Mouse (Mus musculus): ENCODE results near the gene Tmod2. TPM values are rescaled to one million over a fixed set of nuclear protein-coding genes. Genes with fewer than 3 reads are reported as not detected.
A peak's percentile ranks its signal among the peaks of the same experiment; 100 is the strongest.

Tmod2 gene
- polyA plus RNA-seq, 1 experiment from 2014 or later: 127 TPM

DNA sequence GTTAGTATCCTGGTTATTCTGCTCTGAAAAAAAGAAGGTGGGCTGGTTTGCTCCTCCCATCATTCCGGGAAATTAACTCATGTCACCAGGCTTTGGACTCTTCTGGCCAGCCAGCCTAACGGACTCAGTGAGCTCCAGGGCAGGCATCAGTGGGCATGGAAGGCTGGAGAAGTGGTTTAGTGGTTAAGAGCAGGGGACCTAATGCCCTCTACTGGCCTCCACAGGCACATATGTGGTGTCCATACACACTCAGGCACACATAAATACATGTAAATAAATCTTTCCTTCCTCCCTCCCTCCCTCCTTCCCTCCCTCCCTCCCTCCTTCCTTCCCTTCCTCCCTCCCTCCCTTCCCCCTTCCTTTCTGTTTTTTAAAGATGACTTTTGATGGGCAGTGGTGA is 47.9 kb downstream of the Tmod2 start:
- H3K4me2 ChIP-seq (ENCODE audit: low read length): no peak overlapping the region
- no peaks in the 10 kb centered on the region for H3K27me3 ChIP-seq (replicated peaks; ENCODE audit: control insufficient read depth, insufficient read depth, low read length)
- H3K9ac ChIP-seq (ENCODE audit: low read length): no peak overlapping the region
- no peak overlapping the region for H3K27ac ChIP-seq (ENCODE audit: low read depth, low read length)
- WGBS: 50% methylated on average over 2 of the region's 2 CpGs
- ATAC-seq: no peak
- no peak for DNase-seq (ENCODE audit: low spot score)
- H3K4me3 ChIP-seq (ENCODE audit: low read depth, low read length): no peak overlapping the region
- H3K4me1 ChIP-seq (ENCODE audit: control insufficient read depth, insufficient read depth, low read length): no peaks in the 10 kb centered on the region; the same call in 1 of the 2 replicates
- H3K9me3 ChIP-seq (replicated peaks; ENCODE audit: control insufficient read depth, low read length): no peaks in the 10 kb centered on the region
- H3K36me3 ChIP-seq (ENCODE audit: control insufficient read depth, insufficient read depth, low read length): no peaks in the 10 kb centered on the region

DNA sequence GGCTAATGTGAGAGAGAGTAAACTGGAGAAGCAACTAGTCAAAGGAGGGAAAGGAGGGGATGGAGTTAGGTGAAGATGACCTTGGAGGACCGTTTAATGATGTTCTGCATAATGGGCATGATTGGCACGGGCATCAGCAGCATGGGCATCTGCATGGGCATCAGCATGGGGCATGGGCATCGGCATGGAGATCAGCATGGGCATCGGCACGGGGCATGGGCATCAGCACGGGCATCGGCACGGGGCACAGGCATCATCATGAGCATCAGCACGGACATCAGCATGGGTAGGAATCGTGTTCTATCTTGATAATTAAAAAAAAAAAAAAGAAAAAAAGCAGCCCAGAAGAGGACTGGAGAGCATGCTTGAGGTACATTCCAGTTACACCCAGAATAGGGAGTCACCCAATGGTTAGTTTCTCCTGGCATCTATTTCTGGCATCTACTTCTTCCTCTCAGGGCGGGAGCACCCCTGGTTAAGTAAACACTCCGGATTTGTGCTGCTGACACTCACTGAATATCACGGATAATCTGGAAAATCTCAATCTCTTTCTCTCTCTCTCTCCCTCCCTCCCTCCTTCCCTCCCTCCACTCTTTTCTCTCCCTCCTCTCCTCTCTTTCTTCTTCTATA is 50.0 kb downstream of the Tmod2 start:
- H3K36me3 ChIP-seq (ENCODE audit: control insufficient read depth, insufficient read depth, low read length): no peaks in the 10 kb centered on the region
- DNase-seq (ENCODE audit: low spot score): no peak
- 92% methylated on average over 13 of the region's 13 CpGs for WGBS
- peaks cover 4% of the 10 kb centered on the region; the same call in 1 of the 2 replicates for H3K4me1 ChIP-seq (ENCODE audit: control insufficient read depth, insufficient read depth, low read length)
- no peak overlapping the region for H3K4me2 ChIP-seq (ENCODE audit: low read length)
- H3K27me3 ChIP-seq (replicated peaks; ENCODE audit: control insufficient read depth, insufficient read depth, low read length): no peaks in the 10 kb centered on the region
- no peak overlapping the region for H3K9ac ChIP-seq (ENCODE audit: low read length)
- H3K27ac ChIP-seq (ENCODE audit: low read depth, low read length): no peak overlapping the region
- H3K4me3 ChIP-seq (ENCODE audit: low read depth, low read length): no peak overlapping the region
- no peak for ATAC-seq
- H3K9me3 ChIP-seq (replicated peaks; ENCODE audit: control insufficient read depth, low read length): no peaks in the 10 kb centered on the region

DNA sequence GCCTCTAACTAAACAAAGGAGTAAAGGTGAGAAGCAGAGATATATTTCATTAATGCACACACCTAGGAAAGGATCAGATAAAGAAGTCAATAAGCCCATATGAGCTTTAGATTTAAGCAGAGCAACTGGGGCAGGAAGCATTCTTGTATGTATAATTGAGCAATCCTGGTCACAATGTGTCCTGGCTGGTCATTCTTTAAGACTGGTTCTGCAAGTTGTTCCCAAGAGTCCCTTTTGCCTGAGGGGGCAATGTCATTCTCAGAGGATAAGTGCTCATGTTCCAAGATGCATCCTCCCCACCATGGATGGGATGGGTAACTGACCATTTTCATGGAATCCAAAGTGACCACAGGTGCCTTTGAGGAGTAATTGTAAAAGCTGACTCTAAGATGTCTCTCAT is 50.8 kb downstream of the Tmod2 start:
- no peak for DNase-seq (ENCODE audit: low spot score)
- no peak overlapping the region for H3K9ac ChIP-seq (ENCODE audit: low read length)
- ATAC-seq: no peak
- H3K27me3 ChIP-seq (replicated peaks; ENCODE audit: control insufficient read depth, insufficient read depth, low read length): no peaks in the 10 kb centered on the region
- no peak overlapping the region for H3K27ac ChIP-seq (ENCODE audit: low read depth, low read length)
- no peaks in the 10 kb centered on the region for H3K9me3 ChIP-seq (replicated peaks; ENCODE audit: control insufficient read depth, low read length)
- peaks cover 4% of the 10 kb centered on the region; the same call in 1 of the 2 replicates for H3K4me1 ChIP-seq (ENCODE audit: control insufficient read depth, insufficient read depth, low read length)
- H3K4me3 ChIP-seq (ENCODE audit: low read depth, low read length): no peak overlapping the region
- H3K4me2 ChIP-seq (ENCODE audit: low read length): no peak overlapping the region; the same call in 1 of the 2 replicates
- no peaks in the 10 kb centered on the region for H3K36me3 ChIP-seq (ENCODE audit: control insufficient read depth, insufficient read depth, low read length)

DNA sequence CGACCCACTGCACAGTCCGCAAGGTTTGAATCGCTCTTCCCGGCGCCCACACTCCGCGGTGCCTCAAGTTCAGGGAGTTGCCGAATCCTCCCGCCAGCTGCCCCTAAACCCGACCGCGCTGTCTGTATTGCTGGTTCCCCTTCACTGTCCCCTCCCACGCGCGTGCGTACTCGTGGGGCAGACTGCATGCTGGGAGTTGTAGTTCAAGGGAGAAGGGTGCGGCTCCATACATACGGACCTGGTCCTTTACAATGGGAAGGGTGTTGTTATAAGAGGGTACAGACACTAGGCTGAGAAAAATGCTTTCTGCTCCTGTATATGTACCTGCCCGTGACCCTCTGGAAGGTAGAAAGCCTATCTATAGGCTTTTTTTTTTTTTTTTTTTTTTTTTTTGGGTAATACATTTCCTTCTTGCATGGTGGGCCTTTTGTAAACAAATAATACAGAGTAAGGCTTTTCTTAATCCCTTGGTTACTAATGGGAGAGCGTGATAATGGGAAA is 51.6 kb downstream of the Tmod2 start, which contains the start of gene Tmod3:
Gene Tmod3 (minus strand): TSS at position 146 of the 501 bp plus-strand sequence.
- peak; percentile 96 for DNase-seq (ENCODE audit: low spot score)
- Histone ChIP-seq H3K4me3 (ENCODE audit: low read depth, low read length) (peak within 1 kb of the TSS; percentile 93), H3K9me3 (replicated peaks; ENCODE audit: control insufficient read depth, low read length) (no peaks in the 10 kb centered on the region), H3K27me3 (replicated peaks; ENCODE audit: control insufficient read depth, insufficient read depth, low read length) (no peaks in the 10 kb centered on the region), H3K36me3 (ENCODE audit: control insufficient read depth, insufficient read depth, low read length) (no peaks in the 10 kb centered on the region), H3K27ac (ENCODE audit: low read depth, low read length) (peak within 1 kb of the TSS; percentile 33; the same call in 1 of the 2 replicates), H3K9ac (ENCODE audit: low read length) (peak within 1 kb of the TSS; percentile 85), H3K4me1 (ENCODE audit: control insufficient read depth, insufficient read depth, low read length) (peaks cover 4% of the 10 kb centered on the region; the same call in 1 of the 2 replicates), H3K4me2 (ENCODE audit: low read length) (peak within 1 kb of the TSS; percentile 68)
- WGBS: 3% methylated on average over 21 of the region's 21 CpGs
- peak; percentile 99 for ATAC-seq

DNA sequence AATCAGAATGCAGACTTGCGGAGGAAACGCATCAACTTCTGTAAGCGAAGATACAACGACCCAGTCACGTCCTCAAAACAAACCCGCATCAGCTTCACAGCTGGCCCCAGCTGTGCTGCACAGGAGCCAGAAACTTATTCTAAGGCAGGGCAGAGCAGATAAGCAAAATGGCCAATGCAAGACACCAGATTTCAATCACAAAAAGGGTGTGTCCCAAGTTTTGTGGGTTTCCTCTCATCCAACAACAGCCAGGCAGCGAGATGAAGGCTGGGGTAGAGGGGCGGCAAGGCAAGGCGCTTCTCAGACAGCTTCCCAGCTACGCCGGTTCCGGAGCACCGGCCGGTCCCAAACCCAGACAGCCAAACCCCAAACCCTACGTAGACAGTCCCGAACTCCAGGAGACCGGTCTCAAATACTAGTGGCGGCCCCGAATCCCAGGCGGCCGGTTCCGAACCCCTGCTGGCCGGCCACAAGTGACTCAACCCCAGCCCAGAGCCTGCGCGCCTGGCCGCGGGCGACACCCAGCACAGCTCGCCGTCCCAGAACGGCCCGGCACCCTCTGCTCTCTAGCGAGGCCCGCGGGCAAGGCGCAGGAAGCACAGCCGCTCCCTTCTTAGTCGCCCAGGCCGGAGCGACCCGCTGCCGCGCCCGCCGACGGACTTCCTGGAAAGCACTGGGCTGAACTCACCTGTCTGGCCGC is 52.2 kb downstream of the Tmod2 start:
- no peak for DNase-seq (ENCODE audit: low spot score)
- Histone ChIP-seq H3K27ac (ENCODE audit: low read depth, low read length) (peak overlapping the region; percentile 33; the same call in 1 of the 2 replicates), H3K4me3 (ENCODE audit: low read depth, low read length) (peak overlapping the region; percentile 93), H3K9me3 (replicated peaks; ENCODE audit: control insufficient read depth, low read length) (no peaks in the 10 kb centered on the region), H3K27me3 (replicated peaks; ENCODE audit: control insufficient read depth, insufficient read depth, low read length) (no peaks in the 10 kb centered on the region), H3K4me2 (ENCODE audit: low read length) (peak overlapping the region; percentile 68), H3K9ac (ENCODE audit: low read length) (peak overlapping the region; percentile 85), H3K4me1 (ENCODE audit: control insufficient read depth, insufficient read depth, low read length) (peaks cover 4% of the 10 kb centered on the region; the same call in 1 of the 2 replicates), H3K36me3 (ENCODE audit: control insufficient read depth, insufficient read depth, low read length) (no peaks in the 10 kb centered on the region)
- WGBS: under 1% methylated on average over 47 of the region's 47 CpGs
- ATAC-seq: peak; percentile 89

DNA sequence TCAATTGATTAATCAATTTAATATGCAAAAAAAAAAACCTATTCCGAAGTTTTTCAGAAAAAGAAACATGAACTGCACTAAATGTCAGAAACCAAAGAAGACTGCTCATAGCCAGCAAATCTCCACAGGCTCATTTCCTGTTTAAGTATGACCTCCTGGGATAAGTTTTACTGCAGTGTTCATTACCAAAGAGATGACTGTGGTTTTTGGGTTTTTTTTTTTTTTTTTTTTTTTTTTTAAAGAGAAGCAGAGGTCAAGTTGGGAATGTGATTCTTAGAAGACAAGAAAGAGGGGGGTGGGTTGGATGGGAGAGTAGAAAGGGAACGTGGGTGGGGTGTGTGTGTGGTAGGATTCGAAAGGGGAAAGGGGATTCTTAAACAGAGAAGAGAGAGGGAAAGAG is 52.8 kb downstream of the Tmod2 start:
- Histone ChIP-seq H3K36me3 (ENCODE audit: control insufficient read depth, insufficient read depth, low read length) (no peaks in the 10 kb centered on the region), H3K9ac (ENCODE audit: low read length) (peak overlapping the region; percentile 85), H3K4me1 (ENCODE audit: control insufficient read depth, insufficient read depth, low read length) (peaks cover 4% of the 10 kb centered on the region; the same call in 1 of the 2 replicates), H3K9me3 (replicated peaks; ENCODE audit: control insufficient read depth, low read length) (no peaks in the 10 kb centered on the region), H3K4me2 (ENCODE audit: low read length) (peak overlapping the region; percentile 68), H3K4me3 (ENCODE audit: low read depth, low read length) (peak overlapping the region; percentile 93), H3K27me3 (replicated peaks; ENCODE audit: control insufficient read depth, insufficient read depth, low read length) (no peaks in the 10 kb centered on the region), H3K27ac (ENCODE audit: low read depth, low read length) (no peak overlapping the region)
- 31% methylated on average over 3 of the region's 3 CpGs for WGBS
- DNase-seq (ENCODE audit: low spot score) (no peak), ATAC-seq (no peak)

DNA sequence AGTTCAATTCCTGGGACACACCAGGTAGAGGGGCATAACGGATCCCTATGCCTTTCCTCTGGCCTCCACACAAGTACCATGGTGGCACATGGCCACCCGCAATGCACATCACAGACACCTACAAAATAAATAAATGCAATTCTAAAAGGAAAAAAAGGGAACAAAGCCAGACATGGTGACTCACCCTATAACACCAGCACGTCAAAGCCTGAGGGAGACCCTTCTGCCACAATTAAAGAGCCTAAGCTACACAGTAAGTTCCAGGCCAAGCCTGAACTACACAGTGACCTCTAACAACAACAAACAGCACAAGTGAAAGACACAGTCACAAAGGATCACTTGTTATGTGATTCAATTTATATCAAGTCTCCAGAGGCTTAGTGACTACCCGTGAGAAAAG is 57.4 kb downstream of the Tmod2 start:
- no peak for ATAC-seq
- Histone ChIP-seq H3K27me3 (replicated peaks; ENCODE audit: control insufficient read depth, insufficient read depth, low read length) (no peaks in the 10 kb centered on the region), H3K4me3 (ENCODE audit: low read depth, low read length) (no peak overlapping the region), H3K27ac (ENCODE audit: low read depth, low read length) (no peak overlapping the region), H3K4me2 (ENCODE audit: low read length) (no peak overlapping the region), H3K9ac (ENCODE audit: low read length) (no peak overlapping the region), H3K9me3 (replicated peaks; ENCODE audit: control insufficient read depth, low read length) (no peaks in the 10 kb centered on the region; the same call in 1 of the 2 replicates), H3K4me1 (ENCODE audit: control insufficient read depth, insufficient read depth, low read length) (peaks cover 4% of the 10 kb centered on the region; the same call in 1 of the 2 replicates), H3K36me3 (ENCODE audit: control insufficient read depth, insufficient read depth, low read length) (no peaks in the 10 kb centered on the region)
- 69% methylated on average over 4 of the region's 4 CpGs for WGBS
- no peak for DNase-seq (ENCODE audit: low spot score)

DNA sequence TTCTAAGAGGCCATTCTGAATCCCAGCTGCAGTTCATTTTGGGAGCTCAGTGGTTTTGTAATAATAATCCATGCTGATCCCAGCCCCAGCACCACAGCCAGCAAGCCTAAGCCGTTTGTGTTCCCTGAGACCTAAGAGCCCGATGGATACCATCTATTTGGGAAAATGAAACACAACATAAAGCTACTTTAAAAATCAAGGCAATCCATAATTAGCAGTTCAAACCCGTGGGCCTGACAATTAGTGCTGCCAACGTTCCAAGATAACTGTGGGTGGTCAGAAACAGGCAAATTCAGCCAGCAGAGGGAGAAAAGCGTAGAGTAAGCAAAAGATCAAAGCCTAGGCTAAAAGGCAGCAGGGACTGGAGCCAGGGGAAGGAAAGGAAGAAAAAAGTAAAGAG is 59.8 kb downstream of the Tmod2 start:
- Histone ChIP-seq H3K9me3 (replicated peaks; ENCODE audit: control insufficient read depth, low read length) (no peaks in the 10 kb centered on the region; the same call in 1 of the 2 replicates), H3K4me3 (ENCODE audit: low read depth, low read length) (no peak overlapping the region), H3K36me3 (ENCODE audit: control insufficient read depth, insufficient read depth, low read length) (no peaks in the 10 kb centered on the region), H3K9ac (ENCODE audit: low read length) (no peak overlapping the region), H3K27ac (ENCODE audit: low read depth, low read length) (no peak overlapping the region), H3K27me3 (replicated peaks; ENCODE audit: control insufficient read depth, insufficient read depth, low read length) (no peaks in the 10 kb centered on the region), H3K4me2 (ENCODE audit: low read length) (no peak overlapping the region), H3K4me1 (ENCODE audit: control insufficient read depth, insufficient read depth, low read length) (no peaks in the 10 kb centered on the region)
- 28% methylated on average over 5 of the region's 5 CpGs for WGBS
- ATAC-seq (no peak), DNase-seq (ENCODE audit: low spot score) (peak; percentile 50)

DNA sequence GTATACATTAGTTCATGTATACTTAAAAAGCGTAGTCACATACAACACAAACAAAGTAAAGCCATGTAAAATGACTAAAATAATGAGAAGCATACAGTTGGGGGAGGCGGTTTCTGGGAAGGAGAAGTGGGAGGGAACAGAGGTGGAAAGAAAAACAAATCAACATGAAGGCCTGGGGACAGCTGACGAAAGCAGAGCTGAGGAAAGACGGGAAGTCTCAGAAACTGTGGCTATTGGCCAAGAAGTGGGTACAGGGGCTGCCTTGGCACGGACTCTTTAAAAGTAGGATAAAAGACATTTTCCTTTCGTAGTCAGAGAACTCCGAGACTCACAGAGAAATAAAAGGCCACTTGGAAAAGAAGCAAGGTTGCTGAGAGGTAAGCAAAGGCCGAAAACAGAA is 62.1 kb downstream of the Tmod2 start:
- H3K4me1 ChIP-seq (ENCODE audit: control insufficient read depth, insufficient read depth, low read length): no peaks in the 10 kb centered on the region
- ATAC-seq (peak; percentile 63), DNase-seq (ENCODE audit: low spot score) (peak; percentile 70)
- H3K36me3 ChIP-seq (ENCODE audit: control insufficient read depth, insufficient read depth, low read length): no peaks in the 10 kb centered on the region
- H3K9me3 ChIP-seq (replicated peaks; ENCODE audit: control insufficient read depth, low read length): no peaks in the 10 kb centered on the region; the same call in 1 of the 2 replicates
- WGBS: 44% methylated on average over 8 of the region's 8 CpGs
- no peak overlapping the region for H3K9ac ChIP-seq (ENCODE audit: low read length)
- H3K27ac ChIP-seq (ENCODE audit: low read depth, low read length): no peak overlapping the region
- H3K27me3 ChIP-seq (replicated peaks; ENCODE audit: control insufficient read depth, insufficient read depth, low read length): no peaks in the 10 kb centered on the region
- H3K4me2 ChIP-seq (ENCODE audit: low read length): no peak overlapping the region
- no peak overlapping the region for H3K4me3 ChIP-seq (ENCODE audit: low read depth, low read length)

Data from forebrain, embryonic 14.5 days (tissue).